Mouse (Mus musculus): ENCODE results near the gene Flad1.

The Flad1 gene

DNA sequence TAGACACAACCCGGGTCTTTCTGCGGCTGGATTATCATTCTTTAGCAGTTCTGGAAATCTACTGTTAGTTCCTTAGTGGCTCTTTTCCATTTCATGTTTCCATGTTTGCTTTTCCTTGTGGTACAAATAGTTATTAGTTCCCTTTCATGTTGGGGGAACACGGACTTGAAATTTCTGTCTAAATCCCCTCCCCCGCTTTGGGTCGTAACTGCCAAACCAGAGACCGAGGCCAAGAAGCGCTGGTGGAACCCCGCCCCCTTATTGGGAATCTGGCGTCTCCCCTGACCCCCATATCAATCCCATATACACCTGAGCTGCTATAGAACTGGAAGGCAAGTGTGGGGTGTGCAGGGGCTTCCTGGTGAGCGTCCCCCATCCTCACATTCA is 16.3 kb downstream of the Flad1 start:
- DNase-seq, result no peak

DNA sequence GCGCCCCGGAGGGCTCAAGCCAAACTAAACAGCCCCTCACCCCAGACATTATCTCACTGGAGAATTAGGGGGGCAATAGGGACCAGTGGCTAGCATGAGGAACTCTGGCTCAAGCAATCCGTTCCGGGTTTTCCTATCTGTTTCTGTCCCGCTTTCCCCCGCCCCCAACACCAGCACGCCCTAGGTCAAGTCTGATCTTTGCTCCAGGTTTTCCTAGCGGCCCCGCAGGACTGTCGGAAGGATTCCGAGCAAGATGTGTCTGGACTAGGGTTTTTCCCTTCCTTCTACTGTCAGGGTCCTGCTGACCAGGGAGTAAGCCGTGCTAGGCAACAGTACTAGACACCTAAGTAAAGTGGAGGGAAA is 16.8 kb downstream of the Flad1 start:
- DNase-seq, result peak; percentile 78

DNA sequence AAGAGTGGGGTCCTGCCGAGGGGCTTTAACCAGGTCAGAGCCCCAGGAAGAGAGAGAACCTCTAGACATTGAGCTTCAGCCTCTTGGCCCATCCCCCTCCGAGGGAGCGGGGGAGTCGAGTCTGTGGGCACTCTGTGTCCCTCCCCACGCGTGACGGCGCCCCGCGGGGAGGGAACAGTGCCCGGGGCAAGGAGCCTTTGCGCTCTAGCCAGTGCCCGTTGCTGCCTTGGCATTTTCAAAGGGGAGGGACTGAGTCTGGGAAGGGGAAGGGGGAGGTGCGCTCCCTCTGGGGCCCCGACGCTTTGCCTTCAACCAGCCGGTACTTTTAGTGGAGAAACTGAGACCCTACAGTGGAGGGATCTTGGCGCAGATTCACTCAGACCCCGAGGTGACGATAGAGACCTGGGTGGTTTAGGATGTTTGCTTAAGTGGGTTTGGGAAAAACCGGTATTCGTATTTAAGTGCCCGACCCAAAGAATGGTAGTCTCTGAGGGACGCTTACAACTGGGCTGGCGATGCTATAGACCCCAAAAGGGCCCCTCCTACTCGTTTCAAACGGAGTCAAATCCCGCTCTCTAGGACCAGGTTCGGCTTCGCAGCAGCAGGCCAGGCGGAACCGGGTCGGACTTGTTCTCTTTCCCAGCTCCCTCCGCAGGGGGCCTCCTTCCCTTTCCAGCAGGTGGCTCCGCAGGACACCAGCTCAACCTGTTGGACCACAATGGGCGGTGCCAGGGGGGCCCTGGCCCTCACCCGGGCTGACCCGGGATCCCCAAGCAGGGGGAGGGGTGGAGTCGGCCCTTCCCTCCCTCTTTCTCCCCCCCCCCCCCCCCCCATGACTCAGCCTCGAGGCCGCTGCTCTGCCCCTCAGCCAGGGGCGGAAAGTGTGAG is 17.4 kb downstream of the Flad1 start, which contains the start of gene Zbtb7b:
Zbtb7b (minus strand) TSS at position 771 of the 888 bp plus-strand sequence.
- DNase-seq, result peak; percentile 76

DNA sequence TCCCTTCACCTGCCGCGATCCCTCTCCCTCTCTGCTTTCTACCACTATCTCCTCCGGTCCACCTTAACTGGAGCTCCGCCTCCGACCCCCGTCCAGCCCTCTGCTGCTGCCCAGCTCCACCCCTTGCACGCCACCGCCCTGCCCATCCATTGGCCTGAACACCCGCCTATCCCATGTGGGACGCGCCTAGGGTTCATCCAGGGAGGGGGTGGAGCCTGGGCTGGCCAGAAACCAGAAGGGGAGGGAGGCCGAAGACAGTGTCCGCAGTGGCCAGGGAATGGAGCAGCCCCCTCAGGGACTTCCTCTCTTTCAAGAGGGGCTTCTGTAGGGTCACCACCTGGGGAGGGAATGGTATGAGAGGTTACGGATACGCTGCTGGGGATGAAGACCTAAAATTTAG is 18.1 kb downstream of the Flad1 start:
- DNase-seq, result peak; percentile 98

GRCm38 (mm10) chr3:89392871-89393311 is 18.8 kb downstream of the Flad1 start:
- no peak for DNase-seq

GRCm38 (mm10) chr3:89391663-89392511 is 19.8 kb downstream of the Flad1 start:
- no peak for DNase-seq

DNA sequence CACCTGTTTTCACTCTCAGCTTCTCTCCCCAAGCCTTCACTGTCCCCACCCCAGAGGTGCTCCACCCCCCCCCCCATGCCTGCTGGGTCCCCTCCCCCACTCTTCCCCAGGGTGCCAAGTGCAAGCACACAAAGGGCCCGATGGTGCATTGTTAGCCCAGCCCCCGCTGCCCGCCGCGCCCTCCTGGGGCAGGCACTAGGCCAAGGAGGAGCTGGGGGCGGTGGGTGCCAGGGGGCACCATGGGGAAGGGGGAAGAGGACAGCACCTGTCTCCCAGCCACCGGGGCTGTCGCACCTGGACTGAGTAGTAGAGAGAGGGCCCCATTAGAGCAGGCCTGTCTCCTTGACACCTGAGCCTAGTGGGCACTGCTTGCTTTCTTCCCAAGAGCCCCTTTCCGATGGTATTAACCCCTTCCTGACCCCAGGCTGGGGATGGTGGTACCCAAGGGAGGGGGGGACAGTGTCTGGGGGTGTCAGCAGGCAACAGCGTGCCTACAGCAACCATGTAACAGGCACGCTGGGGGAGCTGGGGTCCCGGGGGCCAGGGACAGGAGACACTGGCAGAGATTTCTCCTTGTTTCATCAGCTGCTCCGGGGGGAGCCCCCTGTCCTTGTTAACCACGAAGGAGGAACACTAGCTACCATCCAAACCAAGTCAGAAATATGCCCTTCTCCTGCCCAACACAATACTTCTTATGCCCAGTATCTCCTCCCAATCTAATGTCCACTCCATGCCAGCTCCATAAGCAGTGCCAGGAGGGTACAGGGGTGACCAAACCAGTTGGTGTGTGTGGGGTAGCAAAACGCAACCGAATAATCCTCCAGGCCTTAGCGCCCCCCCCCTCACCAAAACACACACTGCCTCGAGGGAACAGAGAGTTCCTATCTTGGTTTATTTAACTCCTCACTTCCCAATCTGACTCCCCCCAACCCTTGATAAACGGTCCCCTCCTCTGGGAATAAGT is 20.7 kb downstream of the Flad1 start:
- no peak for DNase-seq

- no peak for DNase-seq
Measured at GRCm38 (mm10) chr3:89390111-89390515, 21.6 kb downstream of the Flad1 start.

DNA sequence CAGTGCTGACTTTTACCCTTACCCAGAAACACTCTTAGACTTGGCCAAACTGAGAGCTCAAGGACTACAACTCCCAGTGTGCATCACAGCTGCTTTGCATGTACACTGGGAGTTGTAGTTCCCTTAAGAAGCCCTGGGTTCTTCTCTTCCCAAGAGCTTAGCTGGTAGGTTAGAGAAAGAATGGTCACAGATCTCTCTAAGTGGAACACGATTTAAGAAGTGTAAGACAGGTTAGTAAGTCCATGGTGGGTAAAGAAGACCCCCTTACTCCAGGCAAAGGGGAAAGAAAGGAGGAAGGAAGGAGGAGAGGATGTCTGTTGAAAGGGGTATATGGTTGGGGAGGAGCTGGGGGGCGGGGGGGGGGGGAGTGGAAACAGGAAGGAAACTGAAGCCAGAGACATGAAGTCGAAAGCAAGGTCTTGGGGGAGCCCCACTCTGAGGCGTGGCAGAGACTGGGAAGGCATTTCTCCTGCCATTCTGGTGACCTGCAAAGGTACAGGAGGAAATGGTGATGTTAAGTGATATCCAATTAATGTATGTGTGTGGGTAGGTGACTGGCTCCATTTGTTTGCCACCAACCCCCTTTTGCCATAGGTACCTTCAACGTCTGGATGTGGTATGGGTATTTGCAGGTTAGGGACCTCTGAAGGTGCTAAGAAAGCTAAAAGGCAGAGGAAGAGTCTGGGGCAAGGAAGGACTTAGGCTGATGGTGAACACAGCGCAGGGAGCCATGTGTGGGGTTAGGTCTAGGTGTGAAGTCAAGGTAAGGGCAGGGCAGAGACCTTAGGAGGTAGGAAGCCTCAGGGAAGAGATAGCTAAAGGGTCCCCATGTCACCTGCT is 22.5 kb downstream of the Flad1 start:
- no peak for DNase-seq

DNA sequence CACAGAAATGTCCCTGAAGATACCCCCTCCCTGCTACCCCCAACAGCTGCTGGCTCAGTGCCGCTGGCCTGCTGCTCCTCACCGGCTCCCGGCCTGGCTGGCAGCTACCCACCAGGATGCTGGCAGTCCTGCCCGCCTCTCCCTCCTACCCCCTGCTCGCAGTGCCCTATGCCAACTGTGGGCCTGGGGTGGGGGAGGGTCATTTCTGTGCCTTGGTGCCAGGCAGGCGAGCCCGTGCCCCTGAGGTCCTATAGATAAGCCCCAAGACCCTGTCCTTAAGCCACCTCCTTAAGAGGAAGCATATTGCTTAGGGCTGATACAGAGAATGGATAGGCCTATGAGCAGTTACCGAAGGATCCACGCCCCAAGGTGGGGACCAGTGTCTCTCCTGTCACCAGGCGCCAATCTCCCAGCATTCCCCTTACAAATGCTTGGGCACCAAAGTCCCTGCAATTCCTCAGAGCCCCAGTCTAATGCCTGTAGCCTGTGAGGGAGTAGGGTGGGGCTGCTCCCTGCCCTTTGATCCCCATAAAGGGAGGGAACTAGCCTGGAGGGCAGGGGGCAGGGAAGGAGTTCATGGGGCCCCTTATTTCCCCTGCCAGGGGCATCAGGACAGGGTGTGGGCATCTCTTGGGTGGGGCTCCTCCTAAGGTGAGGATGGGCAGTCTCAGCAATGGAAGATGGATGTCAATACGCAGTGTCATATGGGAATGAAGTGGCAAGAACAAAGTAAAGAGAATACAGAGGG is 23.4 kb downstream of the Flad1 start:
- peak; percentile 69 for DNase-seq

GRCm38 (mm10) chr3:89387632-89388031 is 24.0 kb downstream of the Flad1 start:
- DNase-seq, result no peak

- no peak for DNase-seq
Measured at GRCm38 (mm10) chr3:89386438-89387420, 24.9 kb downstream of the Flad1 start.

DNA sequence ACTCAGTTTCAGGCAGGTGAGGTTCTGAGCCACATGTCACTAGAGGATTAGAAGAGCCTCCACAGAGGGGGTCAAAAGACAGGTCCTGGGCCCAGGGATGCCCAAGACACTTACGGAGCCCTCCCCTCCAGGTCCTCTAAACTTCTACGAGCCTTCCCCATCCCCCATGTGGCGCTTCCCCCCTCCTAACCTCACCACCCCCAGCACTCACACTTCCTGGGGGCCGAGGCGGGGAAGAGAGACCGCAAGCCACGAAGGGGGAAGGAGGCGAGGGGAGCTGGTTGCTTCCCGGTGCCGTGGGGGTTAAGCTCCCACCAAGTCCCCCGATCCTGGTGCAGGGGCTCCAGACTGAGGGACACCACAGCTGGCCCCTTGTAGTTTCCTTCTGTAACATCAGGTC is 26.2 kb downstream of the Flad1 start:
- DNase-seq, result no peak

DNA sequence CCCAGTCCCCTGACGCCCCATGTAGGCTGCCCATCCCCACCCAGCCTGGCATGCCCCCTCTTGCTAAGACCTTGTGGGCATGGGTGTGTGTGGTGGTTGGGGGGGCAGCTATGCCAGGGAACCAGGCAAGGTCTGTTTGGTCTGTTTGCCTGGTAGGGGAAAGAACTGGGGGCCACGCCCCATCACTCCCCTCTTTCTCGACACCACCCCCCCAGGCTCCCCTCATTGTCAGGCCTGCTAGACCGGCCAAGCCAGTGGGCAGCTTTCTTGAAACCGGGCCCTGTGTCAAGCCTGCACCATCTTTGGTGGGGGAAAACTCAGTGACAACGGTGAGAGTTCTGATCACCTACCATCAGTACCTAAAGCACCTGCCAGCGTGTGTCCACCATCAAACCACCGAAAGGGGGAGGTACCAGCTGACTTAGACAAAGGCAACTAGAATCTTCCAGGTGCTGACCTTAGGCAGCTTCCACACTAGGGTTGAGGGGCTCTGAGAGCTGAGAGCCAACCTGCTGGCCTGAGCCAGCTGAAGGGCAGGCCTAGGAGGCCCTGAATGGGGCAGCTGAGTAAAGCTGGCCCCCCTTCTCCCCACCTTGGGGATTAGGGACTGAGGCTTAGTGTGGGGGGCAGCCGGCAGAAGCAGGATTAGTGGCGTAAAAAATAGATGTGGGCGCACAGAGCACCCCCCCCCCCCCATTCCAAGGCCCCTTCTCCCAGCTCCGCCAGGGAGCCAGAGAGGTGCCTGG is 27.2 kb downstream of the Flad1 start:
- DNase-seq, result no peak

DNA sequence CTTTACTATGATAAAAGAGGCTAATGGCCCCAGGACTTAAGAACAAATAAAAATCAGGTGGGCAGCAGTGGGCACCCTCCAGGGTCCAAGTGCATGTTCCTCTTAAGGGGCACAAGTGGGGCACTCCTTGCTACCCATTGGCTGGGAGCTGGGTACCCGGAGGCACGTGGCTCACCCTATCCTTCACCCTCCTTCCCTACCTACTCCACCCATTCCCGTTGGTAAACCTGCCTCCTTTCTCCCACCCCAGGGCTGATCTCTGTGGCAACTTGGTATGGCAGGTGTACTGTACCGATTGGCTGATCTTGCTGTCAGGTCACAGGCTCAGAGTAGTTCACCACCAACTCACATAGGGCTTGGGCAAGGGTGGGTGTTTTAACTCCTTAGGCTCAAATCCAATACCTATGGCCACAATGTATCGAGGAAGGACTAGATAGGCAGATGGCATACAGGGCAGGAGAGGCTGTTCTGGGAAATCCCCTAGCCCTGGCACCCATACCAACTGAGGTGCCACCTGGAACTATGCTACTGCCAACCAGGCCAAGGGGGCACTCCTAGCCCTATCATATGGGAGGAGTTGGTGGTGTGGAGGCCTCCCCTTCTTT is 27.9 kb downstream of the Flad1 start:
- no peak for DNase-seq

- no peak for DNase-seq
Measured at GRCm38 (mm10) chr3:89382950-89383349, 28.7 kb downstream of the Flad1 start.

DNA sequence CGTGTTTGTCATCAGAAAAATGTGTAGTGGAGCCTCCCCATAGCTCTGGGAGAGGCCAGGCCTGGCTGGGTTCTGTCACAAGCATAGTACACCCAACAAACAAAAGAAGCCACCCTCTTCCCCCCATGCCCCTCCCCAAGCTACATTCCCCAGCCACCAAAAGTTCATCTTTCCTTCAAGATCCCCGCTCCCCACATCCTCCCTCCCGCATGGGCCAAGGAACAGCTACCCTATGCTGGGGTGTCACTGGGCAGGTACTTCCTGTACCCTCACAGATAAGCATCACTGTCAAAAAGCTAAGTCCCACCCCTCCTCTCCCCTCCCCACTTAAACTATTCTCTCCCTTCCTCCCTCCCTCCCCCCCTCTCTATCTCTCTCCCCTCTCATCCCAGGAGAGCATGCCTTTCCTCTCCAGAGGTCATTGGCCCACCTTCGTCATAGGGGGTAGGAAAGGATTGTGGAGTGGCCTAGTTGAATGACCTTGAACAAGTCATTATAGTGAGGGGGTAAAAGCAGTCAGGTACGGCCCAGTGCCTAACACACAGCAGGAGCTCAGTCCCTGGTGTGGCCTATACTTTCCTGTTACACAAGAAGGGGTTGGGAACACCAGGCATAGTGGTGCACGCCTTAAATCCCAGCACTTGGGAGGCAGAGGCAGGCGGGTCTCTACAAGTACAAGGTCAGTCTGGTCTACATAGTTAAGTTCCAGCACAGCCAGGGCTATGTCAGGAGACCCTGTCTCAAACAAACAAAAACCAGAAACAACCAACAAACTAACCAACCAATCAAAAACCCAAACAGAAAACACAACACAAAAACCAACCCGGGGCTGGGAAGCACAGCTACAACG is 29.4 kb downstream of the Flad1 start:
- no peak for DNase-seq
